Mouse (Mus musculus): Measurements from ENCODE around the gene Apba3. TPM values are rescaled to one million over a fixed set of nuclear protein-coding genes. Genes with fewer than 3 reads are reported as not detected.

The Apba3 gene
- polyA plus RNA-seq, 1 experiment from 2014 or later: 26.4 TPM

DNA sequence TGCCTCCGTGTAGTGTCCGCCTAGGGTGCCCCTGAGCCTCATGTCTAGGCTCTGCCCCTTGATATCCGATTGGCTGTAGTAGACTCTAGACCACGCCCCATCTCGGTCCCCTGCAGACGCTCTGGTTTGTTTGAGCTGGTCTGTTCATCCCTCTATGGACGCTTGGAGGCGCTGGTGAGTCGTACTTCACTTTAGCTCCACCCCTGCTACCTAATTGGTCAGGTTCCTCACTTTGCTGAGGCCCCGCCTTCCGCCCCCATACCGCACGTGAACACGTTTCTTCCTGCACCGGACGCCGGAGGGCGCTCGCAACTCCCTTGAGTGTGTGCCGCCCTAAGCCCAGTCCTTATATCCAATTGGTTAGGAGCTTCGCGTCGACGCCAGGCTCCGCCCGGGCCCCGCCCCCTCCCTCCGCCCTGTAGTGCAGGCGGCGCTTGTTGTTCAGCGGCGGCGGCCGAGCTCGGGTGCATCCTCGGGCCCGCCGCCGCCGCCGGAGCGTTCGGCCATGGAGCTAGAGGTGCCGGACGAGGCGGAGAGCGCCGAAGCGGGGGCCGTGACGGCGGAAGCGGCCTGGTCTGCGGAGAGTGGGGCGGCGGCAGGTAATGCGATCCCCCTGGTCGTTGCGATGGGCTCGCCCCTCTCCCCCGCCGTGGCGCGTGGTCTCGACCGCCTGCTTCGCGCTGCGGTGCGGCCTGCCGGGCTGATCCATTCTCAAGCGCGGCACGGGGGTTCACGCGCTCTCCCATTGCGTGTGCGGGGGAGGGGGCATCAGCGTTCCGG lies 26.0 kb downstream of the Apba3 start, which contains the start of gene Pip5k1c:
Pip5k1c (plus strand) TSS at position 410 of the 780 bp plus-strand sequence.
- Histone ChIP-seq H3K36me3 (replicated peaks; ENCODE audit: control insufficient read depth, insufficient read depth) (no peaks in the 10 kb centered on the region), H3K9me3 (ENCODE audit: control insufficient read depth, low read length) (no peaks in the 10 kb centered on the region), H3K27me3 (ENCODE audit: control insufficient read depth, insufficient read depth, low read length) (peaks cover 25% of the 10 kb centered on the region), H3K9ac (peak within 1 kb of the TSS; percentile 80), H3K4me1 (replicated peaks; ENCODE audit: control insufficient read depth, insufficient read depth, low read length) (peaks cover 25% of the 10 kb centered on the region), H3K4me3 (replicated peaks; ENCODE audit: low read length) (peak within 1 kb of the TSS; percentile 74), H3K27ac (peak within 1 kb of the TSS; percentile 81), H3K4me2 (replicated peaks) (peak within 1 kb of the TSS; percentile 92)
- ATAC-seq (ENCODE audit: low FRiP score) (peak; percentile 96), DNase-seq (ENCODE audit: low spot score) (peak; percentile 99)
- WGBS: under 1% methylated on average over 58 of the region's 80 CpGs

DNA sequence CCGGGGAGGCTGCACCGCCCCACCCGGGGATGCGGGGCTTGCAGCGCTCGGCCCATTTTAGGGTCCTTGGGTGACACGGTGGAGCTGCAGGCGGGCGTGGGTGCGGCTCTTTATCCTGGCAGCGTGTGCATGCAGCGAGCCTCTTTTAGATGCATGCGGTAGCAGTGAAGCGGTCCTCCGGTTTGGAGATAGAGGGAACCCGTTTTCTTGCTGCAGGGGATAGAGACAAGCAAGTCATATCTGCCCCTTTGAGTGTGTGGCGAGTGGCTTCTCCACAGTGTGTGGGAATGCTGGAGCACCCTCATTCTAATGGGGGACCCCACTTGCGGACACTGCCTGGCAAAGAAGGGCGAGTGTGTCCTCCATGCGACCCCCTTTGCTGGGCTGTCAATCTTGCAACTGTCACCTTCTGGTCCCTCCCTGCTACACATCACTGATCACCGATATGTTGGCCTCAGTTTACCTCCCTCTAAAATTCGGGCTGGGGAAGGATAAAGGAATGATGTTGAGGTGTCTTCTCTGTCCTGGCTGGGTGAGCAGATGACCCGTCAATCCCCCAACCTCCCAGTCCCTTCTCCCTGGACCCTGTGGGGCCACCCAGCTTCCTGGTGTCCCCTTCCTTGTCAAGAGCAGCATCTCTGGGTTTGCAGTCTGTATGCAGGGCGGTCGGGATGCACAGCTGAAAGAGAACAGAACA lies 26.7 kb downstream of the Apba3 start:
- no peaks in the 10 kb centered on the region for H3K9me3 ChIP-seq (ENCODE audit: control insufficient read depth, low read length)
- H3K4me1 ChIP-seq (replicated peaks; ENCODE audit: control insufficient read depth, insufficient read depth, low read length): peaks cover 25% of the 10 kb centered on the region
- peak overlapping the region; percentile 92 for H3K4me2 ChIP-seq (replicated peaks)

DNA sequence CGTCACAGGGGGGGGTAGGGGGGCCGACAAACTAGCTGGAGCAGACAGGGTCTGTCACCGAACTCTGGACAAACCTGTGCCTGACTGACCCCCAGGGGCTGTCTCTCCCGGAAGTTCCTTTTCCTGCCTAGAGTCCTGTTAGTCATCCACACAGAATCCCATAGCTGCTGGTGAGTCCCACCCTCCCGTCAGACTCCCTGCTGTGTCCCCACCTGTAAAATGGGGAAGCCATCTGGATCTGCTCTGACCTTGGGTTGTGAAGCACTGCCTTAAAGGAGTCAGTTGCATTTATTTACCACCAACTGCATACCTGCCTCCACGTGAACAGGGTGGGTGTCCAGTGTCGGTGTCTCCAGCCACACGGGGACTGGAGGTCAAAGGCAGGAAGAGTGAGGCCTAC lies 27.7 kb downstream of the Apba3 start:
- Histone ChIP-seq H3K4me2 (replicated peaks) (peak overlapping the region; percentile 92), H3K27ac (no peak overlapping the region), H3K36me3 (replicated peaks; ENCODE audit: control insufficient read depth, insufficient read depth) (no peaks in the 10 kb centered on the region), H3K9ac (peak overlapping the region; percentile 80), H3K4me3 (replicated peaks; ENCODE audit: low read length) (peak overlapping the region; percentile 74), H3K4me1 (replicated peaks; ENCODE audit: control insufficient read depth, insufficient read depth, low read length) (peaks cover 25% of the 10 kb centered on the region), H3K9me3 (ENCODE audit: control insufficient read depth, low read length) (no peaks in the 10 kb centered on the region), H3K27me3 (ENCODE audit: control insufficient read depth, insufficient read depth, low read length) (peaks cover 24% of the 10 kb centered on the region)
- ATAC-seq (ENCODE audit: low FRiP score) (no peak), DNase-seq (ENCODE audit: low spot score) (no peak)
- 70% methylated on average over 8 of the region's 8 CpGs for WGBS

More for the DNA sequence above, 26.7 kb downstream of the Apba3 start:
- H3K27ac ChIP-seq: peak overlapping the region; percentile 81
- peaks cover 25% of the 10 kb centered on the region for H3K27me3 ChIP-seq (ENCODE audit: control insufficient read depth, insufficient read depth, low read length)
- H3K4me3 ChIP-seq (replicated peaks; ENCODE audit: low read length): peak overlapping the region; percentile 74
- H3K36me3 ChIP-seq (replicated peaks; ENCODE audit: control insufficient read depth, insufficient read depth): no peaks in the 10 kb centered on the region
- H3K9ac ChIP-seq: peak overlapping the region; percentile 80
- ATAC-seq (ENCODE audit: low FRiP score): peak; percentile 15
- 3% methylated on average over 25 of the region's 25 CpGs for WGBS
- DNase-seq (ENCODE audit: low spot score): no peak

DNA sequence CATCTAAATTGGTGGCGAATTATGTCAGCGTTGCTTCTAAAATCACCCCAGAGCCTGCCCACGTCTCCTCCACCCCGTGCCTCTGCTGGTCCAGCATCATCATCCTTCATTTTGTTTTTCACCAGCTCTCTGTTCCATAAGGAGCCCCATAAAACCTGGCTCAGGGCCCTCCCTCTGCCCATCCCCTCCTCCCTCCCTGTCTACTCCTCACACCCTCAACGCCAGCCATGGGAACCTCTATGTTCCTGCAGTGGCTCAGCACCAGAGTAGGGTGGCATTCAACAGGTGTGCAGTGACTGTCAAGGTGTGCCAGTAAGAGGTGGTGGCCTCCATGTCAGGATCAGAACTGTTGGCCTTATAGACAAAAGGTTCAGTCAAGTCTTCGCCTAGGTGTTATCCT lies 28.4 kb downstream of the Apba3 start:
- Histone ChIP-seq H3K4me1 (replicated peaks; ENCODE audit: control insufficient read depth, insufficient read depth, low read length) (peaks cover 25% of the 10 kb centered on the region), H3K27me3 (ENCODE audit: control insufficient read depth, insufficient read depth, low read length) (peaks cover 17% of the 10 kb centered on the region), H3K4me3 (replicated peaks; ENCODE audit: low read length) (no peak overlapping the region), H3K36me3 (replicated peaks; ENCODE audit: control insufficient read depth, insufficient read depth) (no peaks in the 10 kb centered on the region), H3K4me2 (replicated peaks) (0 out of 2 replicates have a peak overlapping the region, but pooled peaks have one; percentile 92), H3K27ac (no peak overlapping the region), H3K9ac (no peak overlapping the region), H3K9me3 (ENCODE audit: control insufficient read depth, low read length) (no peaks in the 10 kb centered on the region)
- ATAC-seq (ENCODE audit: low FRiP score): no peak
- 88% methylated on average over 6 of the region's 6 CpGs for WGBS
- no peak for DNase-seq (ENCODE audit: low spot score)

GRCm38 (mm10) chr10:81297246-81297645 lies 30.5 kb downstream of the Apba3 start:
- H3K4me2 ChIP-seq (replicated peaks): no peak overlapping the region
- 85% methylated on average over 6 of the region's 6 CpGs for WGBS
- H3K4me1 ChIP-seq (replicated peaks; ENCODE audit: control insufficient read depth, insufficient read depth, low read length): peaks cover 17% of the 10 kb centered on the region
- no peaks in the 10 kb centered on the region for H3K27me3 ChIP-seq (ENCODE audit: control insufficient read depth, insufficient read depth, low read length)
- DNase-seq (ENCODE audit: low spot score) (no peak), ATAC-seq (ENCODE audit: low FRiP score) (no peak)
- H3K9ac ChIP-seq: no peak overlapping the region
- H3K36me3 ChIP-seq (replicated peaks; ENCODE audit: control insufficient read depth, insufficient read depth): no peaks in the 10 kb centered on the region
- H3K4me3 ChIP-seq (replicated peaks; ENCODE audit: low read length): no peak overlapping the region
- H3K27ac ChIP-seq: no peak overlapping the region
- H3K9me3 ChIP-seq (ENCODE audit: control insufficient read depth, low read length): no peaks in the 10 kb centered on the region

GRCm38 (mm10) chr10:81297845-81298244 lies 31.1 kb downstream of the Apba3 start:
- no peaks in the 10 kb centered on the region for H3K9me3 ChIP-seq (ENCODE audit: control insufficient read depth, low read length)
- no peak overlapping the region for H3K9ac ChIP-seq
- no peaks in the 10 kb centered on the region for H3K36me3 ChIP-seq (replicated peaks; ENCODE audit: control insufficient read depth, insufficient read depth)
- DNase-seq (ENCODE audit: low spot score) (no peak), ATAC-seq (ENCODE audit: low FRiP score) (no peak)
- H3K4me1 ChIP-seq (replicated peaks; ENCODE audit: control insufficient read depth, insufficient read depth, low read length): peaks cover 17% of the 10 kb centered on the region
- H3K27me3 ChIP-seq (ENCODE audit: control insufficient read depth, insufficient read depth, low read length): no peaks in the 10 kb centered on the region
- H3K4me2 ChIP-seq (replicated peaks): no peak overlapping the region
- 0 out of 2 replicates have a peak overlapping the region, but pooled peaks have one; percentile 9 for H3K27ac ChIP-seq
- WGBS: 80% methylated on average over 10 of the region's 10 CpGs
- H3K4me3 ChIP-seq (replicated peaks; ENCODE audit: low read length): no peak overlapping the region

DNA sequence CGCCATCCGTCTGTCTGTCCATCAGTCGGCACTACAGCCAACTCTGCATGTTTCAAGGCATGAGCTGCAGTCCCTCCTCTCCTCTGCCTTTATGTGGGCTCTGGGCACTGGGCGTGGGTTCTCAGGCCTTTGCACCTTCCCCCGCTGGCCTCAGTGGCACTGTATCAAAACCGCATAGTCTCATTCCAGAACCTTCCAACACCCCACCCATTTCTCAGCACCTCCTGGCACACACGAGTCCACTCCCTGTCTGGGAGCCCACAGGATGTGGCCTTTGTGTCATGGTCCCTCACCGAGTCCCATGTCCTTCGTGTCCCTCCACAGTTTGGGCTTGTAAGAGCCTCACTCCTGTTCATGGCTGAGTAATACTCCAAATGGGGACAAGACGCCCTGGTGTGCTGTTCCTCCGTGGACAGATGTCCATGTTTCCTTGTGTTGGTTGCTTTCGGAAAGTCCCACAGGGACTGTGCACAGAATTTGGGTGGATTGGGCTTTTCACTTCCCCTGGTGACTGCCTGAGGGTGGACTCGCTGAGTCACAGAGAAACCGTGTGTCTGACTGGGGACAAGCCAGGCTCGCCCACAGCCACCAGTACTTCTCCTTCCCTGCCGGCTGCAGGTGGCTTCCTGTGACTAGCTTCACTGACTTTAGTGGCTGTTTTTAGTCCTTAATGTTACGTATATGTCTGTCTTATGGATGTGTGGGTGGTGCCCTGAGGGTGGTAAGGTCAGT lies 31.8 kb downstream of the Apba3 start:
- Histone ChIP-seq H3K9ac (no peak overlapping the region), H3K27me3 (ENCODE audit: control insufficient read depth, insufficient read depth, low read length) (no peaks in the 10 kb centered on the region), H3K36me3 (replicated peaks; ENCODE audit: control insufficient read depth, insufficient read depth) (no peaks in the 10 kb centered on the region), H3K4me3 (replicated peaks; ENCODE audit: low read length) (no peak overlapping the region), H3K9me3 (ENCODE audit: control insufficient read depth, low read length) (no peaks in the 10 kb centered on the region), H3K27ac (no peak overlapping the region), H3K4me1 (replicated peaks; ENCODE audit: control insufficient read depth, insufficient read depth, low read length) (peaks cover 17% of the 10 kb centered on the region), H3K4me2 (replicated peaks) (no peak overlapping the region)
- DNase-seq (ENCODE audit: low spot score) (no peak), ATAC-seq (ENCODE audit: low FRiP score) (no peak)
- WGBS: 94% methylated on average over 17 of the region's 17 CpGs

DNA sequence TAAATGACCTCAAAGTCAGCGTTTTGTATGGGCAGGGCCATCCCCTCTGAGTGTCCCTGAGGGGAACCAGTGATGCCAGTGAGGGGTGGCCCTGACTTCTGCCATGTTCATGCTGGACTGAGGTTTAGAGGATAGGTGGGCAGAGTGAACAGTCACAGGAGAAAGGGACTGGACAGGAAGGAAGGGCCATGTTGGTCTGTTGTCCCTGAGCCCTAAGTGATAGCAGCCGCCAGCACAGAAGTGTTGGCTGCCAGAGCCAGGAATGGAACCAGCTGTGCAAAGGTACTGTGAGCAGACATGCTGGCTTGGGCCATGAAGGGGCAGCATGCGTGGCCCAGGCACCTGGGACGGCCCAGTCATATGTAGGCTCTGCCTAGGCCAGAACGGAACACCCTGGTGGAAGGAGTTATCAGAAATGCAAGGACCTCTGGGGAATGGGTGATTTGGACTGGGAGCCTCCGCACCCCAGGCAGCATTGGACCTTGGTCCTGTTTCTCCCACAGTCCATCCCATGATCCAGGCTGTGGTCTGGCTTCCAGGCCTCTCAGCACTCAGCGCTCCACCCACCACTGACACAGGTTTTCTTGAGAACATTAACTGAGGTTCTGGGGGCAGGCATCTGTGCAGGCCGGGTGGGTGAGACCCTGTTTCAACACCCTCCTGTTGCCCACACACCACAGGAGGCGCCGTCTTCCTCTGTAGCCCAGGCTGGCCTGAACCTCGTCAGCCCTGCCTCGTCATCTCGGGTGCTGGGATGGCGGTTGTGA lies 33.0 kb downstream of the Apba3 start:
- Histone ChIP-seq H3K27me3 (ENCODE audit: control insufficient read depth, insufficient read depth, low read length) (no peaks in the 10 kb centered on the region), H3K9ac (no peak overlapping the region), H3K9me3 (ENCODE audit: control insufficient read depth, low read length) (no peaks in the 10 kb centered on the region), H3K36me3 (replicated peaks; ENCODE audit: control insufficient read depth, insufficient read depth) (no peaks in the 10 kb centered on the region), H3K4me3 (replicated peaks; ENCODE audit: low read length) (no peak overlapping the region), H3K4me1 (replicated peaks; ENCODE audit: control insufficient read depth, insufficient read depth, low read length) (peaks cover 6% of the 10 kb centered on the region), H3K4me2 (replicated peaks) (no peak overlapping the region), H3K27ac (no peak overlapping the region)
- no peak for DNase-seq (ENCODE audit: low spot score)
- WGBS: 89% methylated on average over 14 of the region's 14 CpGs
- no peak for ATAC-seq (ENCODE audit: low FRiP score)
